Mouse (Mus musculus) intestine, embryonic 14.5 days (tissue): ENCODE measurements around the gene Robo1. TPM values are rescaled to one million over a fixed set of nuclear protein-coding genes. Genes with fewer than 3 reads are reported as not detected.

ENCODE experiments used
- ATAC-seq: fragments of 200-750 bp; cut with Nextera tagmentation; replicated peaks from 2 replicates; pipeline ENCODE4 v1.8.0; 2017; ENCODE audit warnings: low read depth, moderate number of reproducible peaks, moderate TSS enrichment, moderate library complexity; ENCODE audit not compliant: low FRiP score, low TSS enrichment
- DNase-seq: peaks from one replicate; pipeline ENCODE4 v3.0.0-alpha.2; 2018; ENCODE audit warnings: low spot score
- H3K27ac ChIP-seq: fragments of 300-500 bp; sonication (generic); 2 replicates; pipeline ENCODE4 v1.5.1; 2014; ENCODE audit warnings: low read depth, mild to moderate bottlenecking, control low read depth
- H3K27me3 ChIP-seq: fragments of 300-500 bp; sonication (generic); replicated peaks from 2 replicates; pipeline ENCODE4 v1.6.1; 2014; ENCODE audit warnings: low read length, control low read depth; ENCODE audit not compliant: control insufficient read depth, insufficient read depth
- H3K36me3 ChIP-seq: fragments of 300-500 bp; sonication (generic); 2 replicates; pipeline ENCODE4 v1.6.1; 2014; ENCODE audit warnings: low read length, control low read depth; ENCODE audit not compliant: control insufficient read depth, insufficient read depth
- H3K4me1 ChIP-seq: fragments of 300-500 bp; sonication (generic); replicated peaks from 2 replicates; pipeline ENCODE4 v1.6.1; 2014; ENCODE audit warnings: low read length, control low read depth, mixed read lengths; ENCODE audit not compliant: control insufficient read depth, insufficient read depth
- H3K4me2 ChIP-seq: fragments of 300-500 bp; sonication (generic); 2 replicates; pipeline ENCODE4 v1.6.1; 2014; ENCODE audit warnings: low read length
- H3K4me3 ChIP-seq: fragments of 300-500 bp; sonication (generic); 2 replicates; pipeline ENCODE4 v1.5.1; 2014; ENCODE audit warnings: low read depth, low read length, control low read depth, mixed read lengths
- H3K9ac ChIP-seq: fragments of 300-500 bp; sonication (generic); 2 replicates; pipeline ENCODE4 v1.6.1; 2014; ENCODE audit warnings: mild to moderate bottlenecking, low read length
- H3K9me3 ChIP-seq: fragments of 300-500 bp; sonication (generic); 2 replicates; pipeline ENCODE4 v1.6.1; 2016; ENCODE audit warnings: low read length, control low read depth; ENCODE audit not compliant: control insufficient read depth
- WGBS: fragments of 180-500 bp; shearing (Covaris S2); extraction: QIAGEN DNeasy Blood & Tissue Kit; methylation state at CpG from one replicate; pipeline ENCODE4 v1.1.7; 2014; 5-methylcytosine and 5-hydroxymethylcytosine counted together
- polyA plus RNA-seq: library from polyadenylated mRNA; unstranded; fragments of >200 nt; fragmentation: Nextera tagmentation; extraction: Ambion mirVana; gene quantifications from 2 replicates; pipeline ENCODE4 v1.2.1, GENCODE M21; 2014

The Robo1 gene
- polyA plus RNA-seq, 1 experiment from 2014 or later, result 24.1 TPM

DNA sequence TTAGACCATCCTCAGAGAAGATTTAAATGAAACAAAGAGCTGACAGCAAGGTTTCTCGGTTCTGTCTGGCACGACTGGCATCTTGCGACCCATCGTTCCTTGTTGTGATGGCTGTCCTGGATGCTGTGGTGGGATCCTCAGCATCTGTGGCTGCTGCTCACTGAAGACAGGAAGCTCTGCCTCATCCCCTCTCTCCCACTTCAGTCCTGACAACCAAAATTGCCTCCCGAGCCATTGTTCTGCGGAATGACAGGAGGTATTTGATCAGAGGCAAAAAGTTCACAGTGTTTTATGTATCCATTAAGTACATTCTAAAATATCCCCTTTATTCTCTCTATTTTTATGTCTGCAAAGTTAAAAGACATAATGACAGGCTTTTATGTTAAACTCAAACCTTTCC is 643.9 kb downstream of the Robo1 start:
- H3K9me3 ChIP-seq, result no peaks in the 10 kb centered on the region
- no peak overlapping the region for H3K27ac ChIP-seq
- H3K36me3 ChIP-seq, result no peaks in the 10 kb centered on the region
- no peak overlapping the region for H3K4me2 ChIP-seq
- WGBS, result 82% methylated on average over 6 of the region's 6 CpGs
- no peak overlapping the region for H3K4me3 ChIP-seq
- DNase-seq (no peak), ATAC-seq (no peak)
- H3K9ac ChIP-seq, result no peak overlapping the region
- no peaks in the 10 kb centered on the region for H3K4me1 ChIP-seq
- H3K27me3 ChIP-seq, result no peaks in the 10 kb centered on the region

DNA sequence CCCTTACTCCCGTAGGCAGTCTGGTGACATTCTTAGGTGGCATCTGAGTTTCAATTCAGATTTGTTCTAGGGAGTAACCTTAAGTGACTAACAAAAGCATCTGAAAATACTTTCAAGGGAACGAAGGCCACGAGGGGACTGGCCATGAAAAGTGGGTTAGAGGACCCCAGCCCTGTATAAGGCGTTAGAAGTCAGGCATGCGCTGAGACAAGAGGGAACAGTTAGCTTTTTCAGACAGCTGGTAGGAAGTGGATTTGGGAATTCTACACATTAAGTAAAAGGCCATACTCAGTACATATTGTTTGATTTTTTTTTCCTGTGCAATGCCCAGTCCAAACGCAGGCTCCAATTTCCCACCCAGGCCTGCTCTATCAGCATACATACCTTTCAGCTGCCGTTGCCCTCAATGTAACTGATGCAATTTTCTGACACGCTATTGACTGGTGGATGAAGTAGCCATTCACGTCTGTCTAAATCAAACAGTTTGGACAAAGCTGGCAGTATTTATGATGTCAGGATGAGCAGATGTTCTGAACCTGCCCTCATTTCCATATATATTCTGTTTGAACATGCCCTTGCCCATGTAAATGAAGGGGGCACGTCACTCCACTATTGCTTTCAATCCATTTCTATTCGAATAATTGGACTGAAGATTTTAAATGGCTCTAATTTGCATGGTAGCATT is 651.1 kb downstream of the Robo1 start:
- no peak overlapping the region for H3K9ac ChIP-seq
- no peak for DNase-seq
- WGBS, result 84% methylated on average over 11 of the region's 11 CpGs

DNA sequence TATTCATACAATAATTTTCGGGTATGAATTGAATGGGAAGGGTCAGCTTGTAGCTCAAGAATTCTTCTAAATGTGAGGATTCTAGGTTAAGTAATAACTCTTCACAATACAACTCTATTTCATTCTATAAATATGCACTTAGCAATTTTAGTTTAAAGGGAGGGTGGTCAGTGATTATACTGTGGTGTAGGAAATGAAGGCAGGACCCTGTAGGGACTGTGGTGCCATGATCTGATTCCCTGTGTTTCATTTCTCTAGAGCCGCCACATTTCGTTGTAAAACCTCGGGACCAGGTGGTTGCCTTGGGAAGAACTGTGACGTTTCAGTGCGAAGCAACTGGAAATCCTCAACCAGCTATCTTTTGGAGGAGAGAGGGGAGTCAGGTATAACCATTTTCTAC is 651.7 kb downstream of the Robo1 start:
- Histone ChIP-seq H3K4me3 (no peak overlapping the region), H3K27me3 (no peaks in the 10 kb centered on the region), H3K27ac (no peak overlapping the region), H3K4me1 (no peaks in the 10 kb centered on the region), H3K4me2 (no peak overlapping the region), H3K36me3 (peaks cover 13% of the 10 kb centered on the region; the same call in 1 of the 2 replicates), H3K9me3 (0 out of 2 replicates have a peak, but pooled peaks cover 6% of the 10 kb centered on the region), H3K9ac (no peak overlapping the region)
- ATAC-seq (no peak), DNase-seq (no peak)
- 93% methylated on average over 6 of the region's 6 CpGs for WGBS

More for the DNA sequence above, 651.1 kb downstream of the Robo1 start:
- Histone ChIP-seq H3K4me2 (no peak overlapping the region), H3K27ac (no peak overlapping the region), H3K4me1 (no peaks in the 10 kb centered on the region), H3K9me3 (0 out of 2 replicates have a peak, but pooled peaks cover 6% of the 10 kb centered on the region), H3K36me3 (peaks cover 13% of the 10 kb centered on the region; the same call in 1 of the 2 replicates), H3K27me3 (no peaks in the 10 kb centered on the region), H3K4me3 (no peak overlapping the region)
- ATAC-seq, result no peak

DNA sequence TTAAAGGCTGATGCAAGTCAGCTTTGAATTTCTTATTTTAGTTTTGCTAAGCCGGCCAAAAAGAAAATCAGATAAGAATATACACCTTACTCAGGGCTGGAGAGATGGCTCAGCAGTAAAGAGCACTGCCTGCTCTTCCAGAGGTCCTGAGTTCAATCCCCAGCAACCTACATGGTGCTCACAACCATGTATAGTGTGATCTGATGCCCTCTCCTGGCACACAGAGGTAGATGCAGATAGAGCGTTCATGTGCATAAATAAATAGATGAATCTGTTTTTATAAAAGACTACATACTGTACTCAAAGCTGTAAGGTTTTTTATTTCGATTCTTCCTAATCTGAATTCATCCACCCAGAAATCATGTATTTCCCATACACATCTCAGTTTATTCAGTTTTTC is 655.7 kb downstream of the Robo1 start:
- Histone ChIP-seq H3K36me3 (peaks cover 13% of the 10 kb centered on the region; the same call in 1 of the 2 replicates), H3K9me3 (0 out of 2 replicates have a peak, but pooled peaks cover 6% of the 10 kb centered on the region), H3K27ac (no peak overlapping the region), H3K27me3 (no peaks in the 10 kb centered on the region), H3K9ac (no peak overlapping the region), H3K4me1 (no peaks in the 10 kb centered on the region), H3K4me2 (no peak overlapping the region), H3K4me3 (no peak overlapping the region)
- 97% methylated on average over 3 of the region's 3 CpGs for WGBS
- ATAC-seq (no peak), DNase-seq (no peak)

DNA sequence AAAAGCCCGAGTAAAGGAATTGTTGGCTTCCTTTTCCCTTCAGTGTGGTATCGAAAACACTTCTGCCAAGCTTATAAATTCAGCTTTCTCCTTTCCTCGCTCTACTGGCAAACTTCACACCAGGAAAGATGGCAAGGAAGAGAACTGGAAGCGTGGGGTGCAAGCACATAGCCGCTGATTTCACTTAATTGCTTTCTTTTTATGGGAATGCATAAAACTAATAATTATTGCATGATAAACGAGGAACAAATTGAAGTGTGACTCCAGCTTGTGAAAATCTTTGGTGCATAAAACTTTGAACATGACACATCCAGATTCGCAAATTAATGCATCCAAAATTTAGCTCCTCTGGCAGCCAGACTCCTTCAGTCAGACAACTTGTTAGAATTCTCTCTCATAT is 659.4 kb downstream of the Robo1 start:
- ATAC-seq (no peak), DNase-seq (no peak)
- 81% methylated on average over 7 of the region's 7 CpGs for WGBS
- Histone ChIP-seq H3K27me3 (no peaks in the 10 kb centered on the region), H3K36me3 (peaks cover 15% of the 10 kb centered on the region), H3K9ac (no peak overlapping the region), H3K9me3 (0 out of 2 replicates have a peak, but pooled peaks cover 6% of the 10 kb centered on the region), H3K4me1 (no peaks in the 10 kb centered on the region), H3K4me2 (no peak overlapping the region), H3K4me3 (no peak overlapping the region), H3K27ac (no peak overlapping the region)

DNA sequence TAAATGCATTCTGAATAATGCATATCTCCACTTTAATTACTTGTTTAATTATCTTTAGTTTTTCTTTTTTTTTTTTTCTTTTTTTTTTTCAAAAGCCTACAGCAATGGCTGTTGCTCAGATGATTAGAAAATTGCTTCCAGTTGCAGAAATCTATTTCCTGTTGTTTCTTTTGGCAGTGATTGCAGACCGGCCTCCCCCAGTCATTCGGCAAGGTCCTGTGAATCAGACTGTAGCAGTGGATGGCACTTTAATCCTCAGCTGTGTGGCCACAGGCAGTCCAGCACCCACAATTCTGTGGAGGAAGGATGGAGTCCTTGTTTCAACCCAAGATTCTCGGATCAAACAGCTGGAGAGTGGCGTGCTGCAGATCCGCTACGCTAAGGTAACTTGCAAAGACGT is 661.9 kb downstream of the Robo1 start:
- no peaks in the 10 kb centered on the region for H3K27me3 ChIP-seq
- H3K4me3 ChIP-seq, result no peak overlapping the region
- 88% methylated on average over 7 of the region's 7 CpGs for WGBS
- no peak overlapping the region for H3K4me2 ChIP-seq
- no peaks in the 10 kb centered on the region for H3K9me3 ChIP-seq
- no peak for ATAC-seq
- DNase-seq, result no peak
- H3K9ac ChIP-seq, result no peak overlapping the region
- no peaks in the 10 kb centered on the region for H3K4me1 ChIP-seq
- H3K36me3 ChIP-seq, result peaks cover 12% of the 10 kb centered on the region
- H3K27ac ChIP-seq, result no peak overlapping the region

DNA sequence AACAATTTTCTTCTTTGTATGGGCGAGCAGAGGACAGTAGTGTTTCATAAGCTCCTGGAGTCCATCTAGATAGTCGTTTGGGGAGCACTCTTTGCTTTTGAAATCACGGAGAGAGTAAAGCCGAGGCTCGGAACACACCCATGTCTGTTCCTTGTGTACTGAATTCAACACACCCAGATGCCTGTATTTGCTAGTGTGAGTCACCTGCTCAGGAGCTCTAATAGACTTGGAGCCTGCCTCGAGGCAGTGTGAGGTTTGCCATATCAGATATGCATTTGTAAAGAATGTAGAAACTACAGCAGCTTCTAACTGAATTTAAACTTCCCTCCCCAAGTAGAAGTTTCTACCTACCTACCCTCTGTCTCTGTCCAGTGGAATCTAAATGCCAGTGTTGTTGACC is 665.6 kb downstream of the Robo1 start:
- Histone ChIP-seq H3K27me3 (no peaks in the 10 kb centered on the region), H3K4me1 (no peaks in the 10 kb centered on the region), H3K27ac (no peak overlapping the region), H3K36me3 (peaks cover 16% of the 10 kb centered on the region), H3K4me2 (no peak overlapping the region), H3K4me3 (no peak overlapping the region), H3K9ac (no peak overlapping the region), H3K9me3 (no peaks in the 10 kb centered on the region)
- WGBS, result 77% methylated on average over 6 of the region's 6 CpGs
- DNase-seq (no peak), ATAC-seq (no peak)

DNA sequence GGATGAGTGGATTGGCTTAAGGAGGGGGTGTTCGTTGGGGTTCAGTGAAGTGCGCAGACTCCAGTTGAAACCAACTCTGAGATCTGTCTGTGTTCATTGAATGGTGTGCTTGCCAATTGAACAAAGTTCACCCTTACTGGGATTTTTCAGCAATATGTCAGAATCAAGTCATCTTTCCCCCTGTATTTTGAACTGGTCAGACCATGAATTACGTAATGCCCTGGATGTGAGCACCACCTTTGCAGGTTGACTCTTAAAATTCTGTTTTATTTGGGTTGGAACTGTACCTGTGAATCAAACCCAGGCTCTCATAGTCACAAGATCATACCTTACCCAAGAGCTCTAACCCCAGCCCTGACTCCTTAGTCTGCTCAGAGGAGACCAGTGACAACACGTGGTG is 666.6 kb downstream of the Robo1 start:
- no peaks in the 10 kb centered on the region for H3K27me3 ChIP-seq
- no peak overlapping the region for H3K4me2 ChIP-seq
- no peak overlapping the region for H3K27ac ChIP-seq
- H3K36me3 ChIP-seq, result peaks cover 16% of the 10 kb centered on the region
- H3K4me1 ChIP-seq, result no peaks in the 10 kb centered on the region
- H3K4me3 ChIP-seq, result no peak overlapping the region
- ATAC-seq (no peak), DNase-seq (no peak)
- no peaks in the 10 kb centered on the region for H3K9me3 ChIP-seq
- no peak overlapping the region for H3K9ac ChIP-seq
- WGBS, result 94% methylated on average over 4 of the region's 4 CpGs
